Mouse (Mus musculus) forebrain, postnatal 0 days (tissue): ENCODE measurements around the gene Acpp. TPM values are rescaled to one million over a fixed set of nuclear protein-coding genes. Genes with fewer than 3 reads are reported as not detected.

Experiments
- ATAC-seq: fragments of 200-750 bp; cut with Nextera tagmentation; 2 replicates; pipeline ENCODE4 v1.8.0; 2017; ENCODE audit warnings: mild to moderate bottlenecking, moderate library complexity
- DNase-seq: peaks from one replicate; pipeline ENCODE4 v3.0.0-alpha.2; 2015
- H3K27ac ChIP-seq: fragments of 300-500 bp; sonication (generic); 2 replicates; pipeline ENCODE4 v1.5.1; 2014; ENCODE audit warnings: low read depth, mild to moderate bottlenecking, antibody characterized with exemption, low read length, moderate library complexity, mixed read lengths
- H3K27me3 ChIP-seq: fragments of 300-500 bp; sonication (generic); 2 replicates; pipeline ENCODE4 v1.6.1; 2014; ENCODE audit warnings: mild to moderate bottlenecking, low read length, mixed read lengths; ENCODE audit not compliant: insufficient read depth
- H3K36me3 ChIP-seq: fragments of 300-500 bp; sonication (generic); 2 replicates; pipeline ENCODE4 v1.6.1; 2014; ENCODE audit warnings: mild to moderate bottlenecking, moderate library complexity; ENCODE audit not compliant: insufficient read depth
- H3K4me1 ChIP-seq: fragments of 300-500 bp; sonication (generic); 2 replicates; pipeline ENCODE4 v1.6.1; 2014; ENCODE audit warnings: antibody characterized with exemption; ENCODE audit not compliant: insufficient read depth
- H3K4me2 ChIP-seq: fragments of 300-500 bp; sonication (generic); 2 replicates; pipeline ENCODE4 v1.6.1; 2014; ENCODE audit warnings: low read depth, mild to moderate bottlenecking, moderate library complexity
- H3K4me3 ChIP-seq: fragments of 300-500 bp; sonication (generic); 2 replicates; pipeline ENCODE4 v1.5.1; 2014; ENCODE audit warnings: low read depth, low read length, mixed read lengths
- H3K9ac ChIP-seq: fragments of 300-500 bp; sonication (generic); 2 replicates; pipeline ENCODE4 v1.6.1; 2014; ENCODE audit warnings: mild to moderate bottlenecking
- H3K9me3 ChIP-seq: fragments of 300-500 bp; sonication (generic); 2 replicates; pipeline ENCODE4 v1.6.1; 2016; ENCODE audit warnings: low read length
- CTCF ChIP-seq: sonication (generic); IDR thresholded peaks from 2 replicates; pipeline ENCODE4 v1.5.1; 2016; ENCODE audit warnings: antibody characterized with exemption, control low read depth, low read depth
- WGBS: fragments of 180-500 bp; shearing (Covaris S2); extraction: QIAGEN DNeasy Blood & Tissue Kit; methylation state at CpG from one replicate; pipeline ENCODE4 v1.1.7; 2014; 5-methylcytosine and 5-hydroxymethylcytosine counted together
- polyA plus RNA-seq: library from polyadenylated mRNA; unstranded; fragments of >200 nt; fragmentation: Nextera tagmentation; extraction: Ambion mirVana; gene quantifications from 2 replicates; pipeline ENCODE4 v1.2.1, GENCODE M21; 2015
- total RNA-seq: library from RNA; depleted of rRNA; stranded (reverse); fragments of >200 nt; gene quantifications from 2 replicates; pipeline ENCODE4 v1.2.3, GENCODE M21; 2014

Acpp gene
- total and polyA plus RNA-seq, 2 experiments from 2014 or later = 0.42 to 0.62 TPM

DNA sequence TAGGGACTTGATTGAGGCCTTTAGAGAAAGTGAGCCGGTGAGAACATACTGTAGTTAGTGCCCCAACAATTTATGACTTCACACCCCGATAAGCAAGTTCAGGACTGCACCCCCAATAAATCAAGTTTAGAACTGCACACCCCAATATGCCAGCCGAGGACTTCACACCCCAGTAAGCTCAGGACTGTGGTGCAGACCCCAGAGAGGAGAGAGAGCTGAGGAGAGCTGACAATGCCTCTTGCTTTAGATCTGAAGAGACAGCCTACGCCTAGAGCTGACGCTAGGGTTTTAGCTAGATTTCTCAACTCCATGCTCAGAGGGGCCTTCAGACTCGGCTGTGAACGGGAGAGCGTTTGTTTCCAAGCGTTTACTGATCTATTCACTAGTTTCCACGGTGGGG is 32.7 kb downstream of the Acpp start:
- Histone ChIP-seq H3K36me3 (no peaks in the 10 kb centered on the region), H3K4me2 (no peak overlapping the region), H3K4me3 (no peak overlapping the region), H3K9ac (no peak overlapping the region), H3K4me1 (no peaks in the 10 kb centered on the region), H3K9me3 (no peaks in the 10 kb centered on the region), H3K27ac (no peak overlapping the region), H3K27me3 (no peaks in the 10 kb centered on the region)
- WGBS = 79% methylated on average over 10 of the region's 10 CpGs
- DNase-seq = no peak
- no peak for ATAC-seq
- TF ChIP-seq CTCF = no peak

GRCm38 (mm10) chr9:104304376-104304775 is 33.2 kb downstream of the Acpp start:
- Histone ChIP-seq H3K27me3 (no peaks in the 10 kb centered on the region), H3K36me3 (no peaks in the 10 kb centered on the region), H3K27ac (no peak overlapping the region), H3K4me3 (no peak overlapping the region), H3K4me1 (no peaks in the 10 kb centered on the region), H3K9ac (no peak overlapping the region), H3K9me3 (no peaks in the 10 kb centered on the region), H3K4me2 (no peak overlapping the region)
- 79% methylated on average over 4 of the region's 4 CpGs for WGBS
- no peak for TF ChIP-seq CTCF
- DNase-seq = no peak
- ATAC-seq = no peak

DNA sequence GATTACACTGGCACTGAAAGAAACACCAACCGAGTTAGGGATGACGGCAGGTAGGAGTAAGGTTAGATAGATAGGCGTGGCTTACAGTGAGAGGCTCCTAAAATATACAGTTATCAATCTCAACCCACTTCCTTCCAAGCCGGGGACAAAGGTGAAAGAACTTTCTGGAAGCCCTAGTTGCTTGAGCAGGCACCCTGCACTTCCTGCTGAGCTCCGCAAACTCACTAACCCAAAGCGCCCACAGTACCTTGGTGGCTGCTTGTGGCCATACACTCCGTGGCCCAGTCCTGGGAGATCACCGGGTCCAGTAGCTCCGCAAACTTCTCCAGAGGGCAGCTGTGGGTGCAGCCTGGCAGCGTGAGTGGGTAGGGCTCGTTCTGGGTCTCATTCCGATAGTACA is 37.0 kb downstream of the Acpp start:
- Histone ChIP-seq H3K27ac (no peak overlapping the region), H3K4me1 (no peaks in the 10 kb centered on the region), H3K9me3 (no peaks in the 10 kb centered on the region), H3K36me3 (no peaks in the 10 kb centered on the region), H3K4me3 (no peak overlapping the region), H3K9ac (no peak overlapping the region), H3K4me2 (no peak overlapping the region), H3K27me3 (no peaks in the 10 kb centered on the region)
- no peak for ATAC-seq
- WGBS = 82% methylated on average over 12 of the region's 12 CpGs
- no peak for TF ChIP-seq CTCF
- no peak for DNase-seq

DNA sequence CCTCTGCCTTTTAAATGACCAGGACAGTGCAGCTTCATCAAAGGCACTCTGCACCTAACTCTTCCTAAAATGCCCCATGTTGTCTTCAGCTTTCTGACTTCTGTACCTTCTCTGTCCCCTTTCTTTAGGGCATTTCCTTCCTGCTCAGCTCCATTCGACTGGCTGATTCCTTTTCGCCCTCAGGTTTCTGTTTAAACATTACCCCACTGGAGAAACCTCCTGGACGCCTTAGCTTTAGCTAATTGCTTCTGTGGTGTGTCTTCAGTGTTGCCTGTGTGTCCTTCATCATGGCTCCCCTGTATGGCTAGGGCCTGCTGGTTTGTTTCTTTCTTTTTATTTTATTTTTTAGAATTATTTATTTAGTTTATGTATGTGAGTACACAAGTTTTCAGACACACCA is 40.5 kb downstream of the Acpp start:
- H3K9me3 ChIP-seq = no peaks in the 10 kb centered on the region
- ATAC-seq (no peak), DNase-seq (no peak)
- no peak overlapping the region for H3K9ac ChIP-seq
- H3K4me3 ChIP-seq = no peak overlapping the region
- H3K4me1 ChIP-seq = no peaks in the 10 kb centered on the region
- no peak overlapping the region for H3K4me2 ChIP-seq
- no peaks in the 10 kb centered on the region for H3K36me3 ChIP-seq
- WGBS = 84% methylated on average over 3 of the region's 3 CpGs
- no peaks in the 10 kb centered on the region for H3K27me3 ChIP-seq
- no peak overlapping the region for H3K27ac ChIP-seq
- TF ChIP-seq CTCF = no peak

GRCm38 (mm10) chr9:104284934-104285333 is 52.6 kb downstream of the Acpp start:
- DNase-seq (no peak), ATAC-seq (no peak)
- Histone ChIP-seq H3K36me3 (no peaks in the 10 kb centered on the region), H3K4me1 (no peaks in the 10 kb centered on the region), H3K9me3 (no peaks in the 10 kb centered on the region), H3K4me3 (no peak overlapping the region), H3K9ac (no peak overlapping the region), H3K4me2 (no peak overlapping the region), H3K27me3 (no peaks in the 10 kb centered on the region), H3K27ac (no peak overlapping the region)
- WGBS = 75% methylated on average over 6 of the region's 6 CpGs
- no peak for TF ChIP-seq CTCF

DNA sequence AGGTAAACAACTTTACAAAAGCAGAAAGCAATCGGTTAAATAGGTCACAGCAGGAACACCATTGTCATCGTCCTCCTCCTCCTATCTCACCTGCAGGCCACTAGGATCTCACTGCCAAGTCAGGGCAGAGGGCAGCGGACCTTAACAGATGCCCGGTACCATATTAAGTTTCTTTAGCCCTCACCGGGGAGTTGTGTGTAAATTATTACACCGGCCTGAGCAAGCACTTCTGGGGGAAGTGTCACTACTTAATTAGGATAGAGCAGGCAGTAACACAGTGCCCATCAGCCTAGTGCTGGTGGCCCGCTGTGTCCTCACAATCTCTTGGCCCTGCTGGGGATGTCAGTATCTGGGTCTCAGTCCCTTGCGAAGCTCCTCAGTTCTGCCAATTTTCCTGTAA is 55.0 kb downstream of the Acpp start:
- Histone ChIP-seq H3K4me1 (no peaks in the 10 kb centered on the region), H3K9ac (no peak overlapping the region), H3K9me3 (no peaks in the 10 kb centered on the region), H3K36me3 (no peaks in the 10 kb centered on the region), H3K4me3 (no peak overlapping the region), H3K4me2 (no peak overlapping the region), H3K27ac (no peak overlapping the region), H3K27me3 (no peaks in the 10 kb centered on the region)
- DNase-seq (no peak), ATAC-seq (no peak)
- no peak for TF ChIP-seq CTCF
- WGBS = 20% methylated on average over 8 of the region's 8 CpGs

- no peaks in the 10 kb centered on the region for H3K9me3 ChIP-seq
- 84% methylated on average over 5 of the region's 5 CpGs for WGBS
- H3K9ac ChIP-seq = no peak overlapping the region
- TF ChIP-seq CTCF = no peak
- no peaks in the 10 kb centered on the region for H3K4me1 ChIP-seq
- H3K27ac ChIP-seq = no peak overlapping the region
- no peaks in the 10 kb centered on the region for H3K36me3 ChIP-seq
- no peak for ATAC-seq
- H3K4me3 ChIP-seq = no peak overlapping the region
- no peak overlapping the region for H3K4me2 ChIP-seq
- no peaks in the 10 kb centered on the region for H3K27me3 ChIP-seq
- no peak for DNase-seq
Measured at GRCm38 (mm10) chr9:104281737-104282136, 55.8 kb downstream of the Acpp start.
